Mouse (Mus musculus): ENCODE results near the gene Evl. TPM values are rescaled to one million over a fixed set of nuclear protein-coding genes. Genes with fewer than 3 reads are reported as not detected.

Evl gene
- total RNA-seq, 1 experiment, result 36.4 TPM

DNA sequence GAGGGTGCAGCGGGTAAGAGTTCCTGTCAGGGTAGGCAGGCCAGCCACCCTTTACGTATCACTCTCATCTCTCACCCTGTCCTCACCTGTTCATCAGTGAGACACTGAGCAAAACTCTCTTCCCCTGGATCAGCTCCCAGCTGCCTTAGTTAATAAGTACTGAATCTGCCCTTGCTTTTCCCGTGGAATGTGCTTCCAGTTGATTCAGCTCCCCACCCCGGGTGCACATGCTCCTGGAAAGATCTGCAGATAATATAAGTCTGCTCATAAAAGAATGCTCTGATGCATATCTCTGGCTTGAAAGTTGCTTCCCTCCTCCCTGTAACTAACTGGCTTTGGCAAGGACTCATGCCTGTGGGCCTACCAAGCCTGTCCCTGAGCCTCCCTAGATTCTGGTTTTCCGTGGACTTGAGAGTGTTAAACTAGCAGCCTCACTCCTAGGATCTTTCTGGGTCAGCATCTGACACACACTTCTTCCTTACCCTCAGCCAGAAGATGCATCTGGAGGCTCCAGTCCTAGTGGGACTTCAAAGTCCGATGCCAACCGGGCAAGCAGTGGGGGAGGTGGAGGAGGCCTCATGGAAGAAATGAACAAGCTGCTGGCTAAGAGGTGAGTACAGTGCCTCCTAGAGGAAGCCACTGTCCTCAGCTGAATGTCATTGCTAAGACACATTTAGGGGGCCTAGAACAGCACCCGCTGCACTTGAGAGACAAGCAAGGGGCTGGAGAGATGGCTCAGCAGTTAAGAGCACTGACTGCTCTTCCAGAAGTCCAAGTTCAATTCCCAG is 121.3 kb downstream of the Evl start:
- H3K9me3 ChIP-seq (ENCODE audit: control insufficient read depth, insufficient read depth, low read depth, low read length), result no peaks in the 10 kb centered on the region
- H3K4me3 ChIP-seq (ENCODE audit: insufficient read depth in 1 of 2, low read depth in 1 of 2, low read length in 2 of 2, poor library complexity in 1 of 2, severe bottlenecking in 1 of 2), result no peak overlapping the region
- H3K4me1 ChIP-seq (ENCODE audit: control insufficient read depth in 2 of 2, insufficient read depth in 2 of 2, low read length in 2 of 2, poor library complexity in 1 of 2), result no peaks in the 10 kb centered on the region
- H3K9ac ChIP-seq (ENCODE audit: insufficient read depth, low read depth, low read length, poor library complexity, severe bottlenecking), result no peak overlapping the region
- peaks cover 16% of the 10 kb centered on the region; the same call in 1 of the 2 replicates for H3K36me3 ChIP-seq (ENCODE audit: control insufficient read depth, insufficient read depth, low read length, poor library complexity, severe bottlenecking)
- no peak for DNase-seq (ENCODE audit: low read depth, low spot score)
- no peak overlapping the region for H3K27ac ChIP-seq (ENCODE audit: insufficient read depth, low read depth, low read length, poor library complexity, severe bottlenecking)
- in situ Hi-C loops (cut with MboI; ENCODE audit: low sequenced_read_pairs in 2 of 2, unreplicated experiment in 2 of 2), result no loop called here
- no peak for TF ChIP-seq CHD2 (IDR thresholded peaks at IDR 0.05; ENCODE audit: low read depth, low read length)
- no peak for TF ChIP-seq ZNF384 (IDR thresholded peaks at IDR 0.05; ENCODE audit: low read depth, low read length)
- no peak for TF ChIP-seq HCFC1 (IDR thresholded peaks at IDR 0.05; ENCODE audit: borderline replicate concordance, insufficient read depth, low read length)
- no peak for TF ChIP-seq MAFK (IDR thresholded peaks at IDR 0.05; ENCODE audit: insufficient read depth, low read depth, low read length)
- no peak for TF ChIP-seq ZC3H11A (IDR thresholded peaks at IDR 0.05; ENCODE audit: borderline replicate concordance, low read depth, low read length)

DNA sequence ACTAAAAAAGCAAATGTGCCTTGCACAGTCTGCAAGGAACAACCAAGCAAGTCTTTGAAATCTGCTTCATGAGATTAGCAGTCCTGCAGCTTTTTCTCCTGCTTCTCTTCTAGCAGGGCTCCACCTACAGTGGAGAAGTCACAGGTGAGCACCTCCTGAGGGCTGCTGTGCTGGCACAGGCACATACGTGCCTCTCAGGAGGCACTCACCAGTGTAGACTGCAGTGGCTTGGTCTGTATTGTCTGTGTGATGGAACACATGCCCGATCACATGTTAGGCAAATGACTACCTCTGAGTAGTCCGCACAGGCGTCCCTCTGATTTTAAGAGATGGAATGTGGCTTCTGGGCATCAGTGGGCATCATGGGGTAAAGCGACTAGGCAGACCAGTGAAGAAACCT is 122.6 kb downstream of the Evl start:
- H3K4me3 ChIP-seq (ENCODE audit: insufficient read depth in 1 of 2, low read depth in 1 of 2, low read length in 2 of 2, poor library complexity in 1 of 2, severe bottlenecking in 1 of 2), result no peak overlapping the region
- H3K36me3 ChIP-seq (ENCODE audit: control insufficient read depth, insufficient read depth, low read length, poor library complexity, severe bottlenecking), result peaks cover 16% of the 10 kb centered on the region; the same call in 1 of the 2 replicates

DNA sequence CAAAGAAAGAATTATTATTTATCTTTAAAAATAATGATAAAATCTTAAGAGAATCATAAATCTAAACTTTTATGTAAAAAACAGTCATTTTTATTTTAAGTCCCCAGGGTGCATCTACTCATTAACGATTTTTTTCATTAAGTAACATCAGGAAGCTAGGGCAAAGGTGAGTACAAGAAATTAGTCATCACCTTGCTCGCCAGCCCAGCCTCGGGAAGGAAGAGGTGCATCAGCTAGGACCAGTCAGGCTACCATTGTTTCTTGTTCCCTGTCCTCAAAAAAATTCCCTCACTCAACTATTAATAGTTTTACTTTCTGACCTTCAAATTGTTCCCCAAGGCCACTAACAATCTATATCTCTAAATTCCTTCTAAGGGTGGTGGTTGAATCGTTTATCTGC is 123.8 kb downstream of the Evl start:
- Histone ChIP-seq H3K4me1 (ENCODE audit: control insufficient read depth in 2 of 2, insufficient read depth in 2 of 2, low read length in 2 of 2, poor library complexity in 1 of 2) (no peaks in the 10 kb centered on the region), H3K27ac (ENCODE audit: insufficient read depth, low read depth, low read length, poor library complexity, severe bottlenecking) (no peak overlapping the region), H3K9me3 (ENCODE audit: control insufficient read depth, insufficient read depth, low read depth, low read length) (no peaks in the 10 kb centered on the region), H3K9ac (ENCODE audit: insufficient read depth, low read depth, low read length, poor library complexity, severe bottlenecking) (no peak overlapping the region), H3K4me3 (ENCODE audit: insufficient read depth in 1 of 2, low read depth in 1 of 2, low read length in 2 of 2, poor library complexity in 1 of 2, severe bottlenecking in 1 of 2) (no peak overlapping the region), H3K36me3 (ENCODE audit: control insufficient read depth, insufficient read depth, low read length, poor library complexity, severe bottlenecking) (peaks cover 19% of the 10 kb centered on the region; the same call in 1 of the 2 replicates)
- DNase-seq (ENCODE audit: low read depth, low spot score), result no peak
- in situ Hi-C loops (cut with MboI; ENCODE audit: low sequenced_read_pairs in 2 of 2, unreplicated experiment in 2 of 2), result no loop called here
- TF ChIP-seq CHD2 (IDR thresholded peaks at IDR 0.05; ENCODE audit: low read depth, low read length), result no peak
- no peak for TF ChIP-seq HCFC1 (IDR thresholded peaks at IDR 0.05; ENCODE audit: borderline replicate concordance, insufficient read depth, low read length)
- TF ChIP-seq ZNF384 (IDR thresholded peaks at IDR 0.05; ENCODE audit: low read depth, low read length), result no peak
- no peak for TF ChIP-seq MAFK (IDR thresholded peaks at IDR 0.05; ENCODE audit: insufficient read depth, low read depth, low read length)
- TF ChIP-seq ZC3H11A (IDR thresholded peaks at IDR 0.05; ENCODE audit: borderline replicate concordance, low read depth, low read length), result no peak

More for the DNA sequence above, 122.6 kb downstream of the Evl start:
- H3K4me1 ChIP-seq (ENCODE audit: control insufficient read depth in 2 of 2, insufficient read depth in 2 of 2, low read length in 2 of 2, poor library complexity in 1 of 2), result no peaks in the 10 kb centered on the region
- in situ Hi-C loops (cut with MboI; ENCODE audit: low sequenced_read_pairs in 2 of 2, unreplicated experiment in 2 of 2), result no loop called here
- no peak for DNase-seq (ENCODE audit: low read depth, low spot score)
- no peak overlapping the region for H3K9ac ChIP-seq (ENCODE audit: insufficient read depth, low read depth, low read length, poor library complexity, severe bottlenecking)
- H3K27ac ChIP-seq (ENCODE audit: insufficient read depth, low read depth, low read length, poor library complexity, severe bottlenecking), result no peak overlapping the region
- TF ChIP-seq ZNF384 (IDR thresholded peaks at IDR 0.05; ENCODE audit: low read depth, low read length), result no peak
- TF ChIP-seq HCFC1 (IDR thresholded peaks at IDR 0.05; ENCODE audit: borderline replicate concordance, insufficient read depth, low read length), result no peak
- TF ChIP-seq MAFK (IDR thresholded peaks at IDR 0.05; ENCODE audit: insufficient read depth, low read depth, low read length), result no peak
- no peak for TF ChIP-seq CHD2 (IDR thresholded peaks at IDR 0.05; ENCODE audit: low read depth, low read length)
- TF ChIP-seq ZC3H11A (IDR thresholded peaks at IDR 0.05; ENCODE audit: borderline replicate concordance, low read depth, low read length), result no peak
- H3K9me3 ChIP-seq (ENCODE audit: control insufficient read depth, insufficient read depth, low read depth, low read length), result no peaks in the 10 kb centered on the region

GRCm38 (mm10) chr12:108680861-108681260 is 126.3 kb downstream of the Evl start:
- in situ Hi-C loops (cut with MboI; ENCODE audit: low sequenced_read_pairs in 2 of 2, unreplicated experiment in 2 of 2), result no loop called here
- H3K27ac ChIP-seq (ENCODE audit: insufficient read depth, low read depth, low read length, poor library complexity, severe bottlenecking), result no peak overlapping the region
- DNase-seq (ENCODE audit: low read depth, low spot score), result no peak
- peaks cover 0 to 2% of the 10 kb centered on the region in 2 experiments; a peak in 1 of 4 replicates for H3K4me1 ChIP-seq (ENCODE audit: control insufficient read depth in 2 of 2, insufficient read depth in 2 of 2, low read length in 2 of 2, poor library complexity in 1 of 2)
- no peak overlapping the region for H3K4me3 ChIP-seq (ENCODE audit: insufficient read depth in 1 of 2, low read depth in 1 of 2, low read length in 2 of 2, poor library complexity in 1 of 2, severe bottlenecking in 1 of 2)
- H3K36me3 ChIP-seq (ENCODE audit: control insufficient read depth, insufficient read depth, low read length, poor library complexity, severe bottlenecking), result peaks cover 16% of the 10 kb centered on the region; the same call in 1 of the 2 replicates
- H3K9ac ChIP-seq (ENCODE audit: insufficient read depth, low read depth, low read length, poor library complexity, severe bottlenecking), result no peak overlapping the region
- H3K9me3 ChIP-seq (ENCODE audit: control insufficient read depth, insufficient read depth, low read depth, low read length), result no peaks in the 10 kb centered on the region
- TF ChIP-seq ZC3H11A (IDR thresholded peaks at IDR 0.05; ENCODE audit: borderline replicate concordance, low read depth, low read length) (no peak), MAFK (IDR thresholded peaks at IDR 0.05; ENCODE audit: insufficient read depth, low read depth, low read length) (no peak), CHD2 (IDR thresholded peaks at IDR 0.05; ENCODE audit: low read depth, low read length) (no peak), ZNF384 (IDR thresholded peaks at IDR 0.05; ENCODE audit: low read depth, low read length) (no peak), HCFC1 (IDR thresholded peaks at IDR 0.05; ENCODE audit: borderline replicate concordance, insufficient read depth, low read length) (no peak)
